Mouse (Mus musculus) urinary bladder, postnatal 36 days (tissue): Measurements from ENCODE around the gene Slc6a20a.
"Not testable (repeated sequence)": the region's sequence is repeated elsewhere in the genome, so short reads cannot be mapped to it uniquely, and the experiment has no call there.

ENCODE experiments used
- DNase-seq, 2 experiments: peaks; one replicate each; pipeline ENCODE4 v3.0.0; 2022; ENCODE audit warnings: low spot score in 2 of 2, mixed read lengths in 1 of 2

Gene Slc6a20a

GRCm38 (mm10) chr9:123678327-123679105, at the start of gene Slc6a20a, which contains the start of gene Ccr9:
Gene Slc6a20a (minus strand): TSS chr9:123678885.
Gene Ccr9 (plus strand): TSS chr9:123678439.
- peak in 1 of 2 experiments; percentile 12 for DNase-seq

- DNase-seq, result no peak
These were observed 44.2 kb upstream of the Slc6a20a start for GRCm38 (mm10) chr9:123722737-123723493.

GRCm38 (mm10) chr9:123717186-123718008, 38.7 kb upstream of the Slc6a20a start, which contains the start of gene Lztfl1:
Gene Lztfl1 (minus strand): TSS chr9:123717697.
- DNase-seq, result peak; percentile 91 to 96

GRCm38 (mm10) chr9:123716301-123716700, 37.6 kb upstream of the Slc6a20a start:
- DNase-seq, result no peak

GRCm38 (mm10) chr9:123713111-123713510, 34.4 kb upstream of the Slc6a20a start:
- no peak for DNase-seq

GRCm38 (mm10) chr9:123709226-123709625, 30.5 kb upstream of the Slc6a20a start:
- DNase-seq, result no peak

- DNase-seq, result no peak
These were observed 23.1 kb upstream of the Slc6a20a start for GRCm38 (mm10) chr9:123701822-123702221.

- no peak for DNase-seq
These were observed 17.1 kb upstream of the Slc6a20a start for GRCm38 (mm10) chr9:123695634-123696302.

- no peak for DNase-seq
These were observed 9.5 kb upstream of the Slc6a20a start for GRCm38 (mm10) chr9:123688227-123688626.

- DNase-seq, result no peak
These were observed 7.5 kb upstream of the Slc6a20a start for GRCm38 (mm10) chr9:123686206-123686605.

- no peak for DNase-seq
These were observed 5.0 kb upstream of the Slc6a20a start for GRCm38 (mm10) chr9:123683704-123684103.

- DNase-seq, result no peak
These were observed 513 bp upstream of the Slc6a20a start for GRCm38 (mm10) chr9:123679198-123679597.

GRCm38 (mm10) chr9:123665645-123666044, 13.0 kb downstream of the Slc6a20a start:
- peak in 1 of 2 experiments; percentile 25 for DNase-seq

- DNase-seq, result not testable (repeated sequence)
These were observed 18.6 kb downstream of the Slc6a20a start for GRCm38 (mm10) chr9:123659986-123660676.

GRCm38 (mm10) chr9:123658981-123659380, 19.7 kb downstream of the Slc6a20a start:
- DNase-seq, result peak in 1 of 2 experiments; percentile 19

GRCm38 (mm10) chr9:123657457-123657856, 21.2 kb downstream of the Slc6a20a start:
- no peak for DNase-seq

GRCm38 (mm10) chr9:123651369-123651768, 27.3 kb downstream of the Slc6a20a start:
- DNase-seq, result peak; percentile 7 to 9

GRCm38 (mm10) chr9:123649785-123650511, 28.7 kb downstream of the Slc6a20a start:
- DNase-seq, result no peak

GRCm38 (mm10) chr9:123640106-123640505, 38.6 kb downstream of the Slc6a20a start:
- no peak for DNase-seq

- DNase-seq, result peak; percentile 11 to 12
These were observed 40.0 kb downstream of the Slc6a20a start for GRCm38 (mm10) chr9:123638668-123639089.
